Mouse (Mus musculus) brown adipose tissue, adult 24 weeks (tissue): Measurements from ENCODE around the gene Serpina3a. TPM values are rescaled to one million over a fixed set of nuclear protein-coding genes. Genes with fewer than 3 reads are reported as not detected.

ENCODE experiments used
- H3K27ac ChIP-seq: fragments of 200-500 bp; replicated peaks from 2 replicates; pipeline ENCODE4 v1.5.1; 2012; ENCODE audit warnings: low read depth, mild to moderate bottlenecking, low read length
- H3K4me1 ChIP-seq: fragments of 200-500 bp; 2 replicates; pipeline ENCODE4 v1.6.1; 2012; ENCODE audit warnings: low read length, mixed read lengths; ENCODE audit not compliant: control insufficient read depth, insufficient read depth, insufficient read length
- H3K4me3 ChIP-seq: fragments of 200-500 bp; 2 replicates; pipeline ENCODE4 v1.5.1; 2012; ENCODE audit warnings: low read depth, mild to moderate bottlenecking, low read length, moderate library complexity; ENCODE audit not compliant: insufficient read depth
- polyA plus RNA-seq: library from polyadenylated mRNA; stranded (reverse); fragments of >200 nt; gene quantifications from 2 replicates; pipeline ENCODE4 v1.2.4, GENCODE M21; 2012; ENCODE audit not compliant: missing spikeins, insufficient read depth, insufficient read length

Serpina3a gene
- polyA plus RNA-seq, 1 experiment = not detected

- Histone ChIP-seq H3K27ac (no peak overlapping the region), H3K4me3 (no peak overlapping the region), H3K4me1 (0 out of 2 replicates have a peak, but pooled peaks cover 2% of the 10 kb centered on the region)
Observed at GRCm38 (mm10) chr12:104123996-104124395, 11.5 kb downstream of the Serpina3a start.

GRCm38 (mm10) chr12:104125021-104125560 is 12.6 kb downstream of the Serpina3a start:
- H3K4me1 ChIP-seq = no peaks in the 10 kb centered on the region
- no peak overlapping the region for H3K4me3 ChIP-seq
- H3K27ac ChIP-seq = no peak overlapping the region

GRCm38 (mm10) chr12:104127696-104128095 is 15.2 kb downstream of the Serpina3a start, which contains the start of gene Serpina3b:
Serpina3b (plus strand) TSS chr12:104127996.
- H3K4me3 ChIP-seq = no peak within 1 kb of the TSS

GRCm38 (mm10) chr12:104131041-104131440 is 18.5 kb downstream of the Serpina3a start:
- 0 out of 2 replicates have a peak, but pooled peaks cover 2% of the 10 kb centered on the region for H3K4me1 ChIP-seq
- peak overlapping the region; percentile 53 for H3K27ac ChIP-seq
- H3K4me3 ChIP-seq = no peak overlapping the region

More at GRCm38 (mm10) chr12:104127696-104128095, 15.2 kb downstream of the Serpina3a start, which contains the start of gene Serpina3b:
- Histone ChIP-seq H3K27ac (no peak within 1 kb of the TSS), H3K4me1 (0 out of 2 replicates have a peak, but pooled peaks cover 2% of the 10 kb centered on the region)

- Histone ChIP-seq H3K4me3 (no peak overlapping the region), H3K4me1 (no peaks in the 10 kb centered on the region; the same call in 1 of the 2 replicates), H3K27ac (no peak overlapping the region)
Observed at GRCm38 (mm10) chr12:104138216-104138615, 25.7 kb downstream of the Serpina3a start.

- Histone ChIP-seq H3K4me1 (no peaks in the 10 kb centered on the region; the same call in 1 of the 2 replicates), H3K4me3 (no peak overlapping the region), H3K27ac (no peak overlapping the region)
Observed at GRCm38 (mm10) chr12:104140543-104141103, 28.1 kb downstream of the Serpina3a start.

GRCm38 (mm10) chr12:104141506-104141905 is 29.0 kb downstream of the Serpina3a start:
- Histone ChIP-seq H3K4me1 (no peaks in the 10 kb centered on the region; the same call in 1 of the 2 replicates), H3K27ac (no peak overlapping the region), H3K4me3 (no peak overlapping the region)

GRCm38 (mm10) chr12:104142427-104142826 is 29.9 kb downstream of the Serpina3a start:
- Histone ChIP-seq H3K4me1 (no peaks in the 10 kb centered on the region; the same call in 1 of the 2 replicates), H3K27ac (no peak overlapping the region), H3K4me3 (no peak overlapping the region)

GRCm38 (mm10) chr12:104143286-104143685 is 30.8 kb downstream of the Serpina3a start:
- Histone ChIP-seq H3K4me1 (no peaks in the 10 kb centered on the region; the same call in 1 of the 2 replicates), H3K27ac (no peak overlapping the region), H3K4me3 (no peak overlapping the region)

- Histone ChIP-seq H3K4me3 (no peak overlapping the region), H3K27ac (no peak overlapping the region), H3K4me1 (no peaks in the 10 kb centered on the region; the same call in 1 of the 2 replicates)
Observed at GRCm38 (mm10) chr12:104145571-104145970, 33.0 kb downstream of the Serpina3a start.

GRCm38 (mm10) chr12:104151989-104152388 is 39.5 kb downstream of the Serpina3a start:
- no peak overlapping the region for H3K27ac ChIP-seq
- H3K4me3 ChIP-seq = no peak overlapping the region
- H3K4me1 ChIP-seq = peaks cover 6% of the 10 kb centered on the region

- Histone ChIP-seq H3K4me3 (0 out of 2 replicates have a peak overlapping the region, but pooled peaks have one; percentile 16), H3K4me1 (peaks cover 6% of the 10 kb centered on the region), H3K27ac (peak overlapping the region; percentile 51; the same call in 1 of the 2 replicates)
Observed at GRCm38 (mm10) chr12:104153041-104153645, 40.6 kb downstream of the Serpina3a start.

GRCm38 (mm10) chr12:104153656-104154055 is 41.1 kb downstream of the Serpina3a start, which contains the start of gene Serpina3c:
Serpina3c (minus strand) TSS chr12:104153870.
- Histone ChIP-seq H3K4me1 (peaks cover 6% of the 10 kb centered on the region), H3K27ac (peak within 1 kb of the TSS; percentile 51; the same call in 1 of the 2 replicates), H3K4me3 (0 out of 2 replicates have a peak within 1 kb of the TSS, but pooled peaks have one; percentile 16)
